Mouse (Mus musculus): ENCODE results near the gene Rmnd1. TPM values are rescaled to one million over a fixed set of nuclear protein-coding genes. Genes with fewer than 3 reads are reported as not detected.

Gene Rmnd1
- total and polyA plus RNA-seq, 2 experiments from 2014 or later: 23.9 to 24.4 TPM

GRCm38 (mm10) chr10:4374734-4375133, 57.5 kb downstream of the Rmnd1 start:
- Histone ChIP-seq H3K9me3 (ENCODE audit: low read length) (no peaks in the 10 kb centered on the region), H3K27ac (ENCODE audit: low read depth, low read length) (no peak overlapping the region), H3K9ac (no peak overlapping the region), H3K27me3 (ENCODE audit: insufficient read depth, low read length) (no peaks in the 10 kb centered on the region), H3K4me3 (ENCODE audit: low read depth, low read length) (no peak overlapping the region), H3K4me2 (ENCODE audit: low read depth) (no peak overlapping the region), H3K36me3 (ENCODE audit: insufficient read depth) (no peaks in the 10 kb centered on the region; the same call in 1 of the 2 replicates), H3K4me1 (ENCODE audit: insufficient read depth) (no peaks in the 10 kb centered on the region)
- no peak for TF ChIP-seq CTCF (IDR thresholded peaks at IDR 0.05; ENCODE audit: low read depth)
- 87% methylated on average over 4 of the region's 4 CpGs for WGBS
- ATAC-seq: no peak
- no peak for DNase-seq

GRCm38 (mm10) chr10:4374239-4374638, 57.9 kb downstream of the Rmnd1 start:
- Histone ChIP-seq H3K4me2 (ENCODE audit: low read depth) (no peak overlapping the region), H3K9ac (no peak overlapping the region), H3K9me3 (ENCODE audit: low read length) (no peaks in the 10 kb centered on the region), H3K36me3 (ENCODE audit: insufficient read depth) (peaks cover 2% of the 10 kb centered on the region), H3K27me3 (ENCODE audit: insufficient read depth, low read length) (no peaks in the 10 kb centered on the region), H3K4me3 (ENCODE audit: low read depth, low read length) (no peak overlapping the region), H3K27ac (ENCODE audit: low read depth, low read length) (no peak overlapping the region), H3K4me1 (ENCODE audit: insufficient read depth) (no peaks in the 10 kb centered on the region)
- WGBS: 96% methylated on average over 7 of the region's 7 CpGs
- ATAC-seq: no peak
- DNase-seq: no peak
- TF ChIP-seq CTCF (IDR thresholded peaks at IDR 0.05; ENCODE audit: low read depth): no peak

GRCm38 (mm10) chr10:4373558-4373957, 58.6 kb downstream of the Rmnd1 start:
- no peaks in the 10 kb centered on the region for H3K4me1 ChIP-seq (ENCODE audit: insufficient read depth)
- H3K27ac ChIP-seq (ENCODE audit: low read depth, low read length): no peak overlapping the region
- WGBS: 93% methylated on average over 4 of the region's 4 CpGs
- no peak overlapping the region for H3K4me2 ChIP-seq (ENCODE audit: low read depth)
- DNase-seq: no peak
- no peak for ATAC-seq
- H3K4me3 ChIP-seq (ENCODE audit: low read depth, low read length): no peak overlapping the region
- H3K36me3 ChIP-seq (ENCODE audit: insufficient read depth): peaks cover 9% of the 10 kb centered on the region
- H3K27me3 ChIP-seq (ENCODE audit: insufficient read depth, low read length): no peaks in the 10 kb centered on the region
- H3K9ac ChIP-seq: no peak overlapping the region
- no peaks in the 10 kb centered on the region for H3K9me3 ChIP-seq (ENCODE audit: low read length)
- no peak for TF ChIP-seq CTCF (IDR thresholded peaks at IDR 0.05; ENCODE audit: low read depth)

GRCm38 (mm10) chr10:4372011-4372410, 60.2 kb downstream of the Rmnd1 start:
- H3K4me3 ChIP-seq (ENCODE audit: low read depth, low read length): no peak overlapping the region
- no peak overlapping the region for H3K27ac ChIP-seq (ENCODE audit: low read depth, low read length)
- no peaks in the 10 kb centered on the region for H3K4me1 ChIP-seq (ENCODE audit: insufficient read depth)
- WGBS: 46% methylated on average over 5 of the region's 5 CpGs
- no peaks in the 10 kb centered on the region for H3K27me3 ChIP-seq (ENCODE audit: insufficient read depth, low read length)
- ATAC-seq (peak; percentile 81), DNase-seq (peak; percentile 71)
- TF ChIP-seq CTCF (IDR thresholded peaks at IDR 0.05; ENCODE audit: low read depth): peak; percentile 75
- no peak overlapping the region for H3K9ac ChIP-seq
- no peak overlapping the region for H3K4me2 ChIP-seq (ENCODE audit: low read depth)
- H3K9me3 ChIP-seq (ENCODE audit: low read length): no peaks in the 10 kb centered on the region
- H3K36me3 ChIP-seq (ENCODE audit: insufficient read depth): peaks cover 14% of the 10 kb centered on the region

GRCm38 (mm10) chr10:4370105-4370504, 62.1 kb downstream of the Rmnd1 start:
- no peaks in the 10 kb centered on the region for H3K9me3 ChIP-seq (ENCODE audit: low read length)
- peaks cover 19% of the 10 kb centered on the region for H3K36me3 ChIP-seq (ENCODE audit: insufficient read depth)
- no peaks in the 10 kb centered on the region for H3K27me3 ChIP-seq (ENCODE audit: insufficient read depth, low read length)
- DNase-seq (no peak), ATAC-seq (no peak)
- no peaks in the 10 kb centered on the region for H3K4me1 ChIP-seq (ENCODE audit: insufficient read depth)
- no peak overlapping the region for H3K4me3 ChIP-seq (ENCODE audit: low read depth, low read length)
- H3K4me2 ChIP-seq (ENCODE audit: low read depth): no peak overlapping the region
- no peak overlapping the region for H3K9ac ChIP-seq
- TF ChIP-seq CTCF (IDR thresholded peaks at IDR 0.05; ENCODE audit: low read depth): no peak
- 91% methylated on average over 11 of the region's 11 CpGs for WGBS
- H3K27ac ChIP-seq (ENCODE audit: low read depth, low read length): no peak overlapping the region

GRCm38 (mm10) chr10:4364618-4365017, 67.6 kb downstream of the Rmnd1 start:
- ATAC-seq (no peak), DNase-seq (no peak)
- no peaks in the 10 kb centered on the region for H3K9me3 ChIP-seq (ENCODE audit: low read length)
- H3K4me1 ChIP-seq (ENCODE audit: insufficient read depth): no peaks in the 10 kb centered on the region
- no peak overlapping the region for H3K4me2 ChIP-seq (ENCODE audit: low read depth)
- no peak for TF ChIP-seq CTCF (IDR thresholded peaks at IDR 0.05; ENCODE audit: low read depth)
- H3K27me3 ChIP-seq (ENCODE audit: insufficient read depth, low read length): no peaks in the 10 kb centered on the region
- no peak overlapping the region for H3K27ac ChIP-seq (ENCODE audit: low read depth, low read length)
- no peak overlapping the region for H3K9ac ChIP-seq
- H3K4me3 ChIP-seq (ENCODE audit: low read depth, low read length): no peak overlapping the region
- peaks cover 19% of the 10 kb centered on the region for H3K36me3 ChIP-seq (ENCODE audit: insufficient read depth)
- 93% methylated on average over 3 of the region's 3 CpGs for WGBS

- H3K27ac ChIP-seq (ENCODE audit: low read depth, low read length): no peak overlapping the region
- no peak for TF ChIP-seq CTCF (IDR thresholded peaks at IDR 0.05; ENCODE audit: low read depth)
- H3K9ac ChIP-seq: no peak overlapping the region
- no peaks in the 10 kb centered on the region for H3K4me1 ChIP-seq (ENCODE audit: insufficient read depth)
- no peak overlapping the region for H3K4me3 ChIP-seq (ENCODE audit: low read depth, low read length)
- no peaks in the 10 kb centered on the region for H3K9me3 ChIP-seq (ENCODE audit: low read length)
- no peaks in the 10 kb centered on the region for H3K27me3 ChIP-seq (ENCODE audit: insufficient read depth, low read length)
- H3K36me3 ChIP-seq (ENCODE audit: insufficient read depth): peaks cover 16% of the 10 kb centered on the region; the same call in 1 of the 2 replicates
- no peak overlapping the region for H3K4me2 ChIP-seq (ENCODE audit: low read depth)
- ATAC-seq (no peak), DNase-seq (no peak)
- WGBS: 82% methylated on average over 10 of the region's 10 CpGs
These were observed 74.8 kb downstream of the Rmnd1 start for GRCm38 (mm10) chr10:4357435-4357834.
